Mouse (Mus musculus): ENCODE results near the gene Prkn. TPM values are rescaled to one million over a fixed set of nuclear protein-coding genes. Genes with fewer than 3 reads are reported as not detected.

The Prkn gene
- polyA plus RNA-seq, 1 experiment from 2014 or later, result 5.7 TPM

- Histone ChIP-seq H3K9ac (ENCODE audit: low read depth, low read length) (no peak overlapping the region), H3K4me3 (ENCODE audit: low read length) (no peak overlapping the region), H3K4me1 (ENCODE audit: control insufficient read depth, insufficient read depth, low read depth, low read length) (no peaks in the 10 kb centered on the region), H3K27me3 (replicated peaks; ENCODE audit: control insufficient read depth, insufficient read depth, low read length) (no peaks in the 10 kb centered on the region), H3K36me3 (ENCODE audit: control insufficient read depth, insufficient read depth, low read length) (no peaks in the 10 kb centered on the region), H3K4me2 (ENCODE audit: low read length) (no peak overlapping the region), H3K9me3 (ENCODE audit: control insufficient read depth, low read length) (no peaks in the 10 kb centered on the region), H3K27ac (ENCODE audit: low read depth, low read length) (no peak overlapping the region)
- WGBS, result 93% methylated on average over 6 of the region's 6 CpGs
- no peak for ATAC-seq
Measured at GRCm38 (mm10) chr17:12104690-12105089, 1264.5 kb downstream of the Prkn start.

GRCm38 (mm10) chr17:12106255-12106654, 1266.1 kb downstream of the Prkn start:
- H3K4me2 ChIP-seq (ENCODE audit: low read length), result no peak overlapping the region
- H3K9ac ChIP-seq (ENCODE audit: low read depth, low read length), result no peak overlapping the region
- no peak overlapping the region for H3K27ac ChIP-seq (ENCODE audit: low read depth, low read length)
- H3K9me3 ChIP-seq (ENCODE audit: control insufficient read depth, low read length), result no peaks in the 10 kb centered on the region
- ATAC-seq, result no peak
- WGBS, result 47% methylated on average over 4 of the region's 4 CpGs
- H3K27me3 ChIP-seq (replicated peaks; ENCODE audit: control insufficient read depth, insufficient read depth, low read length), result no peaks in the 10 kb centered on the region
- no peaks in the 10 kb centered on the region for H3K36me3 ChIP-seq (ENCODE audit: control insufficient read depth, insufficient read depth, low read length)
- H3K4me1 ChIP-seq (ENCODE audit: control insufficient read depth, insufficient read depth, low read depth, low read length), result no peaks in the 10 kb centered on the region
- H3K4me3 ChIP-seq (ENCODE audit: low read length), result no peak overlapping the region

Other genes starting within 250 kb of the Prkn start
- gene Pacrg, start 73 bp upstream of the Prkn start, polyA plus RNA-seq (2015; fragmentation: Nextera tagmentation; extraction: Ambion mirVana), result 21.7 and 23.2 TPM in 2 replicates